Mouse (Mus musculus): ENCODE results near the gene Grk6. TPM values are rescaled to one million over a fixed set of nuclear protein-coding genes. Genes with fewer than 3 reads are reported as not detected.

The Grk6 gene
- polyA plus RNA-seq, 1 experiment = 29.1 TPM

DNA sequence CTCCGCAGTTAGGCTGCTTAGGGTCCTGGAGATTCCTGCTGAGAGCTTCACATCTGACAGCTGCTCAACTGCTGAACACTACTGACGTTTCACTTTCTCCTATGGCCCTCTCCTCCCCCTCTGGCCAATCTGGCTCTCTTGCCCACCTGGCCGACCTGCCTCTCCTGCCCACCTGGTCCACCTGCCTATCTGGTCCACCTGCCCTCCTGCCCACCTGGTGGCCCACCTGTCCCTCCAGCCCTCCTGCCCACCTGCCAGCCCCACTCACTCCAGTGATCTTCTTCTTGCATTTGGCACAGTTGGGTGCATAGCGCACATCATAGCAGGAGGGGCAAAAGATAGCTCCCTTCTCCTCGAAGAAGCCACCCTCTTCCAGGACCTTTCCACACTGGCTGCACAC, 59.5 kb downstream of the Grk6 start:
- Histone ChIP-seq H3ac (ENCODE audit: control insufficient read depth, insufficient read length) (no peak overlapping the region), H3K4me3 (no peak overlapping the region), H3K79me2 (ENCODE audit: control insufficient read depth, insufficient read depth) (peaks cover 40% of the 10 kb centered on the region), H3K4me2 (ENCODE audit: low read depth) (no peak overlapping the region), H3K27me3 (ENCODE audit: control insufficient read depth, insufficient read depth, insufficient read length) (no peaks in the 10 kb centered on the region), H3K36me3 (ENCODE audit: control insufficient read depth, insufficient read depth) (peaks cover 69% of the 10 kb centered on the region)
- TF ChIP-seq MYOD1 (IDR thresholded peaks at IDR 0.05; ENCODE audit: control insufficient read depth in 1 of 3, insufficient read length in 2 of 3, low read depth in 2 of 3) (peak in 2 of 3 experiments; percentile 31 to 64), MAX (IDR thresholded peaks at IDR 0.05; ENCODE audit: low read depth) (no peak), TCF12 (IDR thresholded peaks at IDR 0.05; ENCODE audit: insufficient read depth, poor library complexity, severe bottlenecking) (no peak), CEBPB (IDR thresholded peaks at IDR 0.05; ENCODE audit: insufficient read depth, poor library complexity, severe bottlenecking) (no peak), TCF3 (IDR thresholded peaks at IDR 0.05; ENCODE audit: insufficient read length, low read depth) (peak; percentile 15), MYOG (IDR thresholded peaks at IDR 0.05; ENCODE audit: control insufficient read depth in 1 of 3, insufficient read depth in 1 of 3, insufficient read length in 2 of 3, low read depth in 2 of 3) (peak in 2 of 3 experiments; percentile 11 to 57), REST (IDR thresholded peaks at IDR 0.05; ENCODE audit: insufficient read depth, insufficient read length) (no peak), E2F4 (IDR thresholded peaks at IDR 0.05; ENCODE audit: insufficient read depth) (no peak), POLR2A (IDR thresholded peaks at IDR 0.05; ENCODE audit: insufficient read length, low read depth) (no peak), USF1 (IDR thresholded peaks at IDR 0.05; ENCODE audit: low read depth) (no peak), POLR2AphosphoS2 (IDR thresholded peaks at IDR 0.05; ENCODE audit: insufficient read length, low read depth) (peak; percentile 30)

DNA sequence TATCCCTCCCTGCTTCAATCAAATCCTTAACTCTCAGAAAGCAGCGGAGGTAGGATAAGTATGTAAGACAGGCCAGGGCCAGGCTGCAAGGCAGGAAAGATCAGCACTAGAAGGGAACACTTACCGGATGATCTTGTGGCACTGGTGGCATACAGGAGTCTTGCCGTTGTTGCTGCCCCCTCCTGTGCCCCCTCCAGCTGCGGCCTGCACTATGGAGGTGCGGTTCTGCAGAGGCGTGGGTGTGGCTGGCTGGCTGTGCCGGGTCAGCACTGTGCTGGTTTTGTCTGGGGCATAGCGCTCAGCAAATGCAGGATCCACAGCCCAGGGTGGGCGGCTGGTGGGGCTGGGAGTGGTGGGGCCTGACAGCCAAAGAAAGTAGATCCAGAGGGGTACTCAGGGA, 60.9 kb downstream of the Grk6 start:
- no peak overlapping the region for H3ac ChIP-seq (ENCODE audit: control insufficient read depth, insufficient read length)
- peaks cover 51% of the 10 kb centered on the region for H3K79me2 ChIP-seq (ENCODE audit: control insufficient read depth, insufficient read depth)
- H3K4me2 ChIP-seq (ENCODE audit: low read depth) = no peak overlapping the region
- TF ChIP-seq E2F4 (IDR thresholded peaks at IDR 0.05; ENCODE audit: insufficient read depth) (no peak), POLR2AphosphoS2 (IDR thresholded peaks at IDR 0.05; ENCODE audit: insufficient read length, low read depth) (peak; percentile 55), SRF (IDR thresholded peaks at IDR 0.05; ENCODE audit: control insufficient read depth, insufficient read length, low read depth) (no peak)
- peaks cover 60% of the 10 kb centered on the region for H3K36me3 ChIP-seq (ENCODE audit: control insufficient read depth, insufficient read depth)
- H3K4me3 ChIP-seq = no peak overlapping the region
- no peaks in the 10 kb centered on the region for H3K27me3 ChIP-seq (ENCODE audit: control insufficient read depth, insufficient read depth, insufficient read length)

DNA sequence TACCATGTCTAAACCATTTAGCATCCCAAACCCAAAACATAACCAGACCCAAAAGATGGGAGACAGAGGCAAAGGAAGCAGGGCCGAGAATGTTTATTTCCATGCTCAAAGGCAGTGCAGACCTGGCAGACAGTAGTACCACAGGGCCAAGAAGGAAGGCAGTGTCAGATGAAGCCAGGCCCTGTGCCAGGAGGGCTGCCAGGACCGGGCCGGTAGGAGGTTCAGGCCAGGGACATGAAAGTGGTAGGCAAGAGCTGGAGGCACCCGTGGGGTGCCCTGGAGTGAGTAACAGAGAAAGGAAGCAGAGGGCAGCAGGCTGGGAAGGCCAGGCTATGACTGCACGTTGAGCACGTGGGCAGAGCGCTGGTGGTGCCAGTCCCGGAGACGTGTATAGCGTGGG, 61.8 kb downstream of the Grk6 start:
- H3K36me3 ChIP-seq (ENCODE audit: control insufficient read depth, insufficient read depth) = peaks cover 54% of the 10 kb centered on the region
- H3ac ChIP-seq (ENCODE audit: control insufficient read depth, insufficient read length) = no peak overlapping the region
- no peak overlapping the region for H3K4me2 ChIP-seq (ENCODE audit: low read depth)
- no peak overlapping the region for H3K4me3 ChIP-seq
- TF ChIP-seq POLR2AphosphoS2 (IDR thresholded peaks at IDR 0.05; ENCODE audit: insufficient read length, low read depth) = no peak
- no peak for TF ChIP-seq MYOD1 (IDR thresholded peaks at IDR 0.05; ENCODE audit: control insufficient read depth in 1 of 3, insufficient read length in 2 of 3, low read depth in 2 of 3)
- no peak for TF ChIP-seq E2F4 (IDR thresholded peaks at IDR 0.05; ENCODE audit: insufficient read depth)
- no peak for TF ChIP-seq SRF (IDR thresholded peaks at IDR 0.05; ENCODE audit: control insufficient read depth, insufficient read length, low read depth)
- no peak for TF ChIP-seq TCF12 (IDR thresholded peaks at IDR 0.05; ENCODE audit: insufficient read depth, poor library complexity, severe bottlenecking)
- TF ChIP-seq POLR2A (IDR thresholded peaks at IDR 0.05; ENCODE audit: insufficient read length, low read depth) = no peak
- TF ChIP-seq USF1 (IDR thresholded peaks at IDR 0.05; ENCODE audit: low read depth) = no peak
- TF ChIP-seq TCF3 (IDR thresholded peaks at IDR 0.05; ENCODE audit: insufficient read length, low read depth) = no peak
- no peak for TF ChIP-seq MYOG (IDR thresholded peaks at IDR 0.05; ENCODE audit: control insufficient read depth in 1 of 3, insufficient read depth in 1 of 3, insufficient read length in 2 of 3, low read depth in 2 of 3)
- TF ChIP-seq MAX (IDR thresholded peaks at IDR 0.05; ENCODE audit: low read depth) = no peak
- TF ChIP-seq REST (IDR thresholded peaks at IDR 0.05; ENCODE audit: insufficient read depth, insufficient read length) = no peak
- no peak for TF ChIP-seq CEBPB (IDR thresholded peaks at IDR 0.05; ENCODE audit: insufficient read depth, poor library complexity, severe bottlenecking)
- peaks cover 53% of the 10 kb centered on the region for H3K79me2 ChIP-seq (ENCODE audit: control insufficient read depth, insufficient read depth)
- H3K27me3 ChIP-seq (ENCODE audit: control insufficient read depth, insufficient read depth, insufficient read length) = no peaks in the 10 kb centered on the region

DNA sequence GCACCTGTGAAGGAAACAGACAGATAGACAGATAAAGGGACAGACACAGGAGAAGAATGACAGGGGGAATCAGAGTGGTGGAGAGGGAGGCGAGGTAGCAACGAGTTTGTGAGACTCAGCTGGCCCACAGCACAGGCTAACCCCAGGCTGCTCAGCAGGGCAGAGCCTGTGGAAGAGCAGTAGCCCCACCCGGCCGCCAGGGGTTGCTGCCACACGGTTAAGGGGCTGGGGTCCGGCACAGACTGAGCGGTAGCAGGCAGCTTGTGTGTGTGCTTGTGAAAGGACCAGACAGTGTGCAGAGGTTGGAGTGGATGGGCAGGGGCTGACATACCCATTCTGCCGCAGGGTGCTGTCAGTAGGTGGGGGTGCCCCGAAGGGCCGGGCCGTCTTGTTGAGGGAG, 63.0 kb downstream of the Grk6 start:
- H3K4me3 ChIP-seq = no peak overlapping the region
- H3K36me3 ChIP-seq (ENCODE audit: control insufficient read depth, insufficient read depth) = peaks cover 54% of the 10 kb centered on the region
- no peak overlapping the region for H3K4me2 ChIP-seq (ENCODE audit: low read depth)
- TF ChIP-seq CEBPB (IDR thresholded peaks at IDR 0.05; ENCODE audit: insufficient read depth, poor library complexity, severe bottlenecking) (no peak), TCF3 (IDR thresholded peaks at IDR 0.05; ENCODE audit: insufficient read length, low read depth) (no peak), POLR2A (IDR thresholded peaks at IDR 0.05; ENCODE audit: insufficient read length, low read depth) (peak; percentile 10)
- H3ac ChIP-seq (ENCODE audit: control insufficient read depth, insufficient read length) = no peak overlapping the region
- no peaks in the 10 kb centered on the region for H3K27me3 ChIP-seq (ENCODE audit: control insufficient read depth, insufficient read depth, insufficient read length)
- H3K79me2 ChIP-seq (ENCODE audit: control insufficient read depth, insufficient read depth) = peaks cover 65% of the 10 kb centered on the region

DNA sequence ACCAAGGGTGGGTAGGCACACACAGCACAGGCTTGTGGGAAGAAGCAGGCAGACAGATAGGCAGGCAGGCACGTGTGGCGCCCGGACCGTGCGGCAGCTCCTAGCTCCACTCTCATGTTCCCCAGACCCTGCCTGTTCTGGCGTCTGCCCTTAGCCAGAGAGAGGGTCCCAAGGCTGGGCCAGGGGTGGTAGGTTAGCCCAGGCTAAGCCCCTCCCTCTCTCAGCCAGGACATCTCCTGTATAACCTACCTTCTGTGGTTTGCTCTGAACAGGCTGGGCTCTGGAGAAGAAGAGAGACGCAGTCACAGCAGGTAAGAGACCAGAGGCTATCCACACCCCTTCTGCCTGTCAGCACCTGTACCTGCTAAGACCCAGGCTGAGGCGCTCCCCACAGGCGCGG, 63.7 kb downstream of the Grk6 start:
- peaks cover 59% of the 10 kb centered on the region for H3K79me2 ChIP-seq (ENCODE audit: control insufficient read depth, insufficient read depth)
- H3K4me2 ChIP-seq (ENCODE audit: low read depth) = peak overlapping the region; percentile 99
- H3K27me3 ChIP-seq (ENCODE audit: control insufficient read depth, insufficient read depth, insufficient read length) = no peaks in the 10 kb centered on the region
- peaks cover 47% of the 10 kb centered on the region for H3K36me3 ChIP-seq (ENCODE audit: control insufficient read depth, insufficient read depth)
- H3ac ChIP-seq (ENCODE audit: control insufficient read depth, insufficient read length) = no peak overlapping the region
- H3K4me3 ChIP-seq = no peak overlapping the region
- TF ChIP-seq MYOD1 (IDR thresholded peaks at IDR 0.05; ENCODE audit: control insufficient read depth in 1 of 3, insufficient read length in 2 of 3, low read depth in 2 of 3) = no peak
- no peak for TF ChIP-seq POLR2A (IDR thresholded peaks at IDR 0.05; ENCODE audit: insufficient read length, low read depth)
- TF ChIP-seq POLR2AphosphoS2 (IDR thresholded peaks at IDR 0.05; ENCODE audit: insufficient read length, low read depth) = peak; percentile 41
- no peak for TF ChIP-seq MYOG (IDR thresholded peaks at IDR 0.05; ENCODE audit: control insufficient read depth in 1 of 3, insufficient read depth in 1 of 3, insufficient read length in 2 of 3, low read depth in 2 of 3)
- TF ChIP-seq TCF3 (IDR thresholded peaks at IDR 0.05; ENCODE audit: insufficient read length, low read depth) = no peak
- no peak for TF ChIP-seq REST (IDR thresholded peaks at IDR 0.05; ENCODE audit: insufficient read depth, insufficient read length)
- TF ChIP-seq USF1 (IDR thresholded peaks at IDR 0.05; ENCODE audit: low read depth) = no peak

Measured in myocyte (in vitro differentiated cells).